21 mouse cellular contexts compared by ENCODE assay signal in genomic region chrX:88070368-88070767, GRCm38 (mm10). TPM values are rescaled to one million over a fixed set of nuclear protein-coding genes. Genes with fewer than 3 reads are reported as not detected.
DNase-seq lines count a peak whose midpoint lies in the region.
"Had no signal": no experiment of that assay in that cellular context is flagged by ENCODE, and none has a peak within 500 bp of the region (broad histone marks: within the 10 kb centered on the region; RNA-seq: fewer than 3 reads in every experiment).

No protein-coding gene starts in this region.

- peak; percentile 80 for DNase-seq in brain, adult 2 months (ENCODE audit: low read depth, low spot score)
- DNase-seq in cerebellum, adult 11 months, result peak; percentile 27
- DNase-seq in cerebellum, adult 9-10 months, result peak; percentile 62
- DNase-seq in cerebellum, postnatal 36 days, result peak; percentile 34 to 48
- DNase-seq in adrenal gland, postnatal 10 days, result no peak
- no peak for DNase-seq in urinary bladder, postnatal 4 days (ENCODE audit: low spot score in 2 of 2)
- DNase-seq: adrenal gland, adult 8-10 months; gastrocnemius, postnatal 10 days; heart, postnatal 10 days; kidney, adult 9 months; kidney, postnatal 10 days; lung, embryonic 14.5 days; lung, postnatal 14 days; midbrain, embryonic 14.5 days; right cerebral cortex, postnatal 25 days; thymus, adult 2 months; thymus, postnatal 36 days had no signal

RNA-seq across cellular contexts. Expression of gene Il1rapl1, which starts 45.1 kb away (rescaled TPM):
- under 1 TPM; 0.30 to 0.45 TPM for total RNA-seq in adrenal gland, postnatal 10 days (2021)
- total RNA-seq: common myeloid progenitor, adult 5-6 weeks; hematopoietic stem cell, adult 5-6 weeks; liver, adult 2 months; monocyte, adult 5-6 weeks had no signal

Comparison
In these comparisons a context has a peak if more than half of its experiments do, and no peak if none do; other contexts are left out.
1. DNase-seq: peak in brain, adult 2 months (single experiment), cerebellum, adult 11 months (single experiment), cerebellum, adult 9-10 months (single experiment) and cerebellum, postnatal 36 days (2 of 2); none in adrenal gland, postnatal 10 days (single experiment) and urinary bladder, postnatal 4 days (0 of 2).